Mouse (Mus musculus): Measurements from ENCODE around the gene Spag9. TPM values are rescaled to one million over a fixed set of nuclear protein-coding genes. Genes with fewer than 3 reads are reported as not detected.
A peak's percentile ranks its signal among the peaks of the same experiment; 100 is the strongest.

The Spag9 gene
- polyA plus RNA-seq, 1 experiment from 2014 or later = 64.1 TPM

DNA sequence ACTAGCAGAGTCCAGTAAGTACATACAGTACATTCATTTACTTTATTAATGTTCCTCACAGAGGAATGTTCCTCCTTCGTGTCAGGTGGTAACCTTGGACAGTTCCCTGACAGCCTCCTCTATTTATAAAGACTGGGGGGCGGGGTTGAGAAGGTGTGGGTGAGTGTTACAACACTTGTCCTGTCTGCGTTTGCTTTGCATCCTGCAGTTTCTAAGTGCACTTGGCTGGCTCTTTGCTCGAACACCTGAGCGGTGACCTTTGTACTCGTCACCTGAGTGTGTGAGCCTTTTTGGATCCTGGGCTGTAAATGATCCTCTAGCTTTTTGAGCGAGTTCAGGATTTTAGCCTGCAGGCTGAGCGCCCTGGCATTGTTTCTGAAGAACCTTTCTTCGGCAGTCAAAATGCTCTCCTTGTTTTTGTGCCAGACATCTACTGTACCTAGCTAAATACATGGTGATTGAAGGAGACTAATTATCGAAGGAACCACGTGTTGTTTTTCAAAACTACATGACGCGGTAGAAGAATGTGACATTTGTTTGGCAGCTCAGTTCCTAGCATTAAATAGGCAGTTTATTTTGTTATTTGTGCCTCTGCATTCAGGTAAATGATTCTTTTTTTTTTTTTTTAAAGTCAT, 1.4 kb downstream of the Spag9 start:
- Histone ChIP-seq H3K9ac (ENCODE audit: low read depth, low read length) (peak overlapping the region; percentile 97; the same call in 1 of the 2 replicates), H3K4me2 (replicated peaks; ENCODE audit: low read depth) (peak overlapping the region; percentile 80)
- ATAC-seq = peak; percentile 52

GRCm38 (mm10) chr11:93999276-93999675, 3.4 kb downstream of the Spag9 start:
- Histone ChIP-seq H3K9me3 (ENCODE audit: control insufficient read depth) (no peaks in the 10 kb centered on the region), H3K36me3 (ENCODE audit: control insufficient read depth, insufficient read depth) (no peaks in the 10 kb centered on the region)

More for the DNA sequence above, 1.4 kb downstream of the Spag9 start:
- 0 out of 2 replicates have a peak, but pooled peaks cover 7% of the 10 kb centered on the region for H3K4me1 ChIP-seq (replicated peaks; ENCODE audit: control insufficient read depth, insufficient read depth, low read length)
- H3K27me3 ChIP-seq (replicated peaks; ENCODE audit: control insufficient read depth, insufficient read depth, low read length) = no peaks in the 10 kb centered on the region
- H3K4me3 ChIP-seq (ENCODE audit: low read depth, low read length) = peak overlapping the region; percentile 98
- peak overlapping the region; percentile 97 for H3K27ac ChIP-seq (ENCODE audit: low read depth, low read length)
- no peaks in the 10 kb centered on the region for H3K36me3 ChIP-seq (ENCODE audit: control insufficient read depth, insufficient read depth)
- H3K9me3 ChIP-seq (ENCODE audit: control insufficient read depth) = no peaks in the 10 kb centered on the region
- no peak for TF ChIP-seq CTCF (IDR thresholded peaks at IDR 0.05; ENCODE audit: low read depth)
- WGBS = 17% methylated on average over 13 of the region's 13 CpGs

GRCm38 (mm10) chr11:94003346-94003745, 7.5 kb downstream of the Spag9 start:
- no peak for ATAC-seq

More at GRCm38 (mm10) chr11:93999276-93999675, 3.4 kb downstream of the Spag9 start:
- no peak overlapping the region for H3K4me3 ChIP-seq (ENCODE audit: low read depth, low read length)
- no peak overlapping the region for H3K9ac ChIP-seq (ENCODE audit: low read depth, low read length)
- ATAC-seq = no peak
- H3K4me2 ChIP-seq (replicated peaks; ENCODE audit: low read depth) = no peak overlapping the region
- no peak for TF ChIP-seq CTCF (IDR thresholded peaks at IDR 0.05; ENCODE audit: low read depth)
- no peak overlapping the region for H3K27ac ChIP-seq (ENCODE audit: low read depth, low read length)
- H3K4me1 ChIP-seq (replicated peaks; ENCODE audit: control insufficient read depth, insufficient read depth, low read length) = 0 out of 2 replicates have a peak, but pooled peaks cover 7% of the 10 kb centered on the region
- no peaks in the 10 kb centered on the region for H3K27me3 ChIP-seq (replicated peaks; ENCODE audit: control insufficient read depth, insufficient read depth, low read length)

GRCm38 (mm10) chr11:94019091-94019490, 23.2 kb downstream of the Spag9 start:
- 87% methylated on average over 5 of the region's 5 CpGs for WGBS
- TF ChIP-seq CTCF (IDR thresholded peaks at IDR 0.05; ENCODE audit: low read depth) = no peak
- no peak overlapping the region for H3K4me3 ChIP-seq (ENCODE audit: low read depth, low read length)
- no peaks in the 10 kb centered on the region for H3K27me3 ChIP-seq (replicated peaks; ENCODE audit: control insufficient read depth, insufficient read depth, low read length)
- H3K4me2 ChIP-seq (replicated peaks; ENCODE audit: low read depth) = no peak overlapping the region
- H3K27ac ChIP-seq (ENCODE audit: low read depth, low read length) = no peak overlapping the region
- peaks cover 16% of the 10 kb centered on the region for H3K36me3 ChIP-seq (ENCODE audit: control insufficient read depth, insufficient read depth)
- no peak overlapping the region for H3K9ac ChIP-seq (ENCODE audit: low read depth, low read length)
- no peaks in the 10 kb centered on the region for H3K9me3 ChIP-seq (ENCODE audit: control insufficient read depth)
- no peak for ATAC-seq
- no peaks in the 10 kb centered on the region for H3K4me1 ChIP-seq (replicated peaks; ENCODE audit: control insufficient read depth, insufficient read depth, low read length)

More at GRCm38 (mm10) chr11:94003346-94003745, 7.5 kb downstream of the Spag9 start:
- H3K27me3 ChIP-seq (replicated peaks; ENCODE audit: control insufficient read depth, insufficient read depth, low read length) = no peaks in the 10 kb centered on the region
- H3K36me3 ChIP-seq (ENCODE audit: control insufficient read depth, insufficient read depth) = no peaks in the 10 kb centered on the region
- H3K4me1 ChIP-seq (replicated peaks; ENCODE audit: control insufficient read depth, insufficient read depth, low read length) = no peaks in the 10 kb centered on the region
- whole genome bisulfite sequencing = 77% methylated on average over 2 of the region's 2 CpGs
- no peak overlapping the region for H3K4me2 ChIP-seq (replicated peaks; ENCODE audit: low read depth)
- H3K4me3 ChIP-seq (ENCODE audit: low read depth, low read length) = no peak overlapping the region
- no peak overlapping the region for H3K9ac ChIP-seq (ENCODE audit: low read depth, low read length)
- no peak overlapping the region for H3K27ac ChIP-seq (ENCODE audit: low read depth, low read length)
- no peaks in the 10 kb centered on the region for H3K9me3 ChIP-seq (ENCODE audit: control insufficient read depth)
- TF ChIP-seq CTCF (IDR thresholded peaks at IDR 0.05; ENCODE audit: low read depth) = no peak

GRCm38 (mm10) chr11:94020403-94020802, 24.5 kb downstream of the Spag9 start:
- Histone ChIP-seq H3K9ac (ENCODE audit: low read depth, low read length) (no peak overlapping the region), H3K9me3 (ENCODE audit: control insufficient read depth) (no peaks in the 10 kb centered on the region), H3K36me3 (ENCODE audit: control insufficient read depth, insufficient read depth) (peaks cover 16% of the 10 kb centered on the region), H3K4me1 (replicated peaks; ENCODE audit: control insufficient read depth, insufficient read depth, low read length) (no peaks in the 10 kb centered on the region), H3K4me3 (ENCODE audit: low read depth, low read length) (no peak overlapping the region), H3K27ac (ENCODE audit: low read depth, low read length) (no peak overlapping the region), H3K27me3 (replicated peaks; ENCODE audit: control insufficient read depth, insufficient read depth, low read length) (no peaks in the 10 kb centered on the region), H3K4me2 (replicated peaks; ENCODE audit: low read depth) (no peak overlapping the region)
- TF ChIP-seq CTCF (IDR thresholded peaks at IDR 0.05; ENCODE audit: low read depth) = no peak
- ATAC-seq = no peak
- 82% methylated on average over 6 of the region's 6 CpGs for WGBS

- H3K4me3 ChIP-seq (ENCODE audit: low read depth, low read length) = no peak overlapping the region
- no peaks in the 10 kb centered on the region for H3K27me3 ChIP-seq (replicated peaks; ENCODE audit: control insufficient read depth, insufficient read depth, low read length)
- TF ChIP-seq CTCF (IDR thresholded peaks at IDR 0.05; ENCODE audit: low read depth) = no peak
- H3K4me2 ChIP-seq (replicated peaks; ENCODE audit: low read depth) = no peak overlapping the region
- H3K27ac ChIP-seq (ENCODE audit: low read depth, low read length) = no peak overlapping the region
- WGBS = 74% methylated on average over 4 of the region's 4 CpGs
- H3K9ac ChIP-seq (ENCODE audit: low read depth, low read length) = no peak overlapping the region
- H3K9me3 ChIP-seq (ENCODE audit: control insufficient read depth) = no peaks in the 10 kb centered on the region
- no peak for ATAC-seq
- no peaks in the 10 kb centered on the region for H3K4me1 ChIP-seq (replicated peaks; ENCODE audit: control insufficient read depth, insufficient read depth, low read length)
- no peaks in the 10 kb centered on the region for H3K36me3 ChIP-seq (ENCODE audit: control insufficient read depth, insufficient read depth)
Observed at GRCm38 (mm10) chr11:94026289-94026688, 30.4 kb downstream of the Spag9 start.

Measured in intestine, postnatal 0 days (tissue).